Mouse (Mus musculus) small intestine, adult 2 months (tissue): ENCODE results near the gene Zfp324.
A peak's percentile ranks its signal among the peaks of the same experiment; 100 is the strongest.

Experiments
- CTCF ChIP-seq: fragments of 200-500 bp; IDR thresholded peaks from 2 replicates; pipeline ENCODE4 v1.5.1; 2012; ENCODE audit warnings: low read depth, mild to moderate bottlenecking, control low read depth, inconsistent platforms, low read length, moderate library complexity, mixed read lengths; ENCODE audit not compliant: insufficient replicate concordance, insufficient read length; ENCODE audit errors: extremely low read depth
- POLR2A ChIP-seq: fragments of 200-500 bp; IDR thresholded peaks from 2 replicates; pipeline ENCODE4 v1.6.1; 2012; ENCODE audit warnings: low read depth, mild to moderate bottlenecking, control low read depth, inconsistent platforms, low read length, moderate library complexity

GRCm38 (mm10) chr7:13009143-13010004 is 43.7 kb downstream of the Zfp324 start:
- TF ChIP-seq POLR2A, result peak; percentile 55
- TF ChIP-seq CTCF, result peak; percentile 96
